12 mouse cellular contexts compared by ENCODE assay signal in genomic region chr1:186399762-186400161, GRCm38 (mm10).
DNase-seq lines count a peak whose midpoint lies in the region; ATAC-seq and TF ChIP-seq lines count a peak whose summit lies in the region.
"Had no signal": no experiment of that assay in that cellular context is flagged by ENCODE, and none has a peak within 500 bp of the region (broad histone marks: within the 10 kb centered on the region; RNA-seq: fewer than 3 reads in every experiment).

No protein-coding gene starts in this region.

- DNase-seq in kidney, postnatal 4 days: peak; percentile 22 to 38
- DNase-seq in kidney, adult 8-10 months: no peak
- peak; percentile 8 for DNase-seq in adipocyte (ENCODE audit: low spot score)
- DNase-seq in heart, adult 9 months (ENCODE audit: low spot score in 2 of 2): peak; percentile 77 to 79
- no peak for DNase-seq in cerebellum, postnatal 14 days
- DNase-seq in cerebellum, postnatal 36 days: no peak
- DNase-seq in kidney, adult 2 months: no peak

- no peaks in the 10 kb centered on the region for H3K27me3 ChIP-seq in lung, embryonic 16.5 days (ENCODE audit: control insufficient read depth, insufficient read depth, low read depth, low read length)
- no peaks in the 10 kb centered on the region for H3K27me3 ChIP-seq in kidney, adult 2 months (replicated peaks; ENCODE audit: control insufficient read depth, insufficient read depth, low read length)
- H3K27me3 ChIP-seq: forebrain, embryonic 13.5 days; limb, embryonic 12.5 days; neural tube, embryonic 13.5 days had no signal

- no peak overlapping the region for H3K4me2 ChIP-seq in lung, embryonic 16.5 days (ENCODE audit: low read depth, low read length)
- H3K4me2 ChIP-seq: forebrain, embryonic 13.5 days; limb, embryonic 12.5 days; neural tube, embryonic 13.5 days had no signal

- 16% methylated on average over 8 of the region's 8 CpGs for WGBS in lung, embryonic 16.5 days
- 55% methylated on average over 8 of the region's 8 CpGs for WGBS in kidney, adult 2 months

- H3K4me3 ChIP-seq in lung, embryonic 16.5 days (ENCODE audit: low read length): no peak overlapping the region
- H3K4me3 ChIP-seq in kidney, adult 2 months (ENCODE audit: insufficient read depth, low read depth, low read length): no peak overlapping the region
- H3K4me3 ChIP-seq: forebrain, embryonic 13.5 days; limb, embryonic 12.5 days; neural tube, embryonic 13.5 days had no signal

- H3K4me1 ChIP-seq in lung, embryonic 16.5 days (replicated peaks; ENCODE audit: control insufficient read depth, insufficient read depth, low read length): peaks cover 11% of the 10 kb centered on the region
- H3K4me1 ChIP-seq in kidney, adult 2 months (ENCODE audit: control insufficient read depth, insufficient read depth, low read length): no peaks in the 10 kb centered on the region
- H3K4me1 ChIP-seq: neural tube, embryonic 13.5 days had no signal

- H3K9me3 ChIP-seq in lung, embryonic 16.5 days (ENCODE audit: control insufficient read depth, low read length): 0 out of 2 replicates have a peak, but pooled peaks cover 3% of the 10 kb centered on the region
- H3K9me3 ChIP-seq: forebrain, embryonic 13.5 days; limb, embryonic 12.5 days; neural tube, embryonic 13.5 days had no signal

- no peaks in the 10 kb centered on the region for H3K36me3 ChIP-seq in lung, embryonic 16.5 days (ENCODE audit: control insufficient read depth, insufficient read depth, low read length)
- H3K36me3 ChIP-seq in kidney, adult 2 months (ENCODE audit: control insufficient read depth, insufficient read depth, low read length): no peaks in the 10 kb centered on the region
- H3K36me3 ChIP-seq: G1E; limb, embryonic 12.5 days; neural tube, embryonic 13.5 days had no signal

- no peak for TF ChIP-seq CTCF in kidney, adult 2 months (conservative IDR thresholded peaks at IDR 0.05; ENCODE audit: insufficient read depth, insufficient read length, low read depth, low read length)

- no peak overlapping the region for H3K9ac ChIP-seq in lung, embryonic 16.5 days (ENCODE audit: low read length)
- H3K9ac ChIP-seq: forebrain, embryonic 13.5 days; limb, embryonic 12.5 days; neural tube, embryonic 13.5 days had no signal

- TF ChIP-seq POLR2A in kidney, adult 2 months (IDR thresholded peaks at IDR 0.05; ENCODE audit: low read depth, low read length): no peak

- peak overlapping the region; percentile 34 for H3K27ac ChIP-seq in lung, embryonic 16.5 days (ENCODE audit: low read length)
- no peak overlapping the region for H3K27ac ChIP-seq in kidney, adult 2 months (ENCODE audit: insufficient read depth, low read depth, low read length)
- H3K27ac ChIP-seq: forebrain, embryonic 13.5 days; limb, embryonic 12.5 days; neural tube, embryonic 13.5 days had no signal

- peak; percentile 68 for ATAC-seq in lung, embryonic 16.5 days (ENCODE audit: low read depth)
- ATAC-seq: forebrain, embryonic 13.5 days had no signal

Comparison
In these comparisons a context has a peak if more than half of its experiments do, and no peak if none do; other contexts are left out.
1. DNase-seq: peak in kidney, postnatal 4 days (2 of 2), adipocyte (single experiment) and heart, adult 9 months (2 of 2); none in kidney, adult 8-10 months (0 of 2), cerebellum, postnatal 14 days (0 of 2), cerebellum, postnatal 36 days (0 of 2) and kidney, adult 2 months (single experiment).